Mouse (Mus musculus) embryo, embryonic 9.5 days (tissue): Measurements from ENCODE around the gene St6galnac5.

Experiments used
- DNase-seq: peaks from one replicate; pipeline ENCODE4 v3.0.0-alpha.2; 2017; ENCODE audit errors: extremely low spot score

St6galnac5 gene

GRCm38 (mm10) chr3:152981988-152982387, at the start of gene St6galnac5:
St6galnac5 (minus strand) TSS chr3:152982246.
- peak; percentile 56 for DNase-seq

GRCm38 (mm10) chr3:153030756-153031155, 48.7 kb upstream of the St6galnac5 start:
- DNase-seq = no peak

DNA sequence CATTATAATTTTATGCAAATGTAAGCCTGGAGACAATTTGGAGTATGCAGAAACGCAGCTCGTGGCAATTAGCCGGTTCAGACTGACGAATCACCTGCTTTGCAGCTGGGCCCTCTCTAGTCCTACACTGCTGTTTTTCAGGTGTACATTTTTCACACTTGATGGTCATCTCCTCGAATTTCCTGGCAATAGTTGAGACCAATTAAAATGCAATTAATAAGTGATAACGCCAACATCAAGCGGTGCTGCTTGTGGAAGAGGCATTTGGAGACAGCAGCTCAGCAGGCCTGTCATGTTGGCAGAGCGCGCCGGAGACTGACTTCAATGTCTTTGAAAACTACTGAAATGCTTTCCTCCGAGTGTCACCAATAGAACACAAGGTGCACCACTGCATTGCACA, 42.0 kb upstream of the St6galnac5 start:
- DNase-seq = no peak

GRCm38 (mm10) chr3:153018051-153018450, 36.0 kb upstream of the St6galnac5 start:
- no peak for DNase-seq

GRCm38 (mm10) chr3:153016355-153016754, 34.3 kb upstream of the St6galnac5 start:
- no peak for DNase-seq

DNA sequence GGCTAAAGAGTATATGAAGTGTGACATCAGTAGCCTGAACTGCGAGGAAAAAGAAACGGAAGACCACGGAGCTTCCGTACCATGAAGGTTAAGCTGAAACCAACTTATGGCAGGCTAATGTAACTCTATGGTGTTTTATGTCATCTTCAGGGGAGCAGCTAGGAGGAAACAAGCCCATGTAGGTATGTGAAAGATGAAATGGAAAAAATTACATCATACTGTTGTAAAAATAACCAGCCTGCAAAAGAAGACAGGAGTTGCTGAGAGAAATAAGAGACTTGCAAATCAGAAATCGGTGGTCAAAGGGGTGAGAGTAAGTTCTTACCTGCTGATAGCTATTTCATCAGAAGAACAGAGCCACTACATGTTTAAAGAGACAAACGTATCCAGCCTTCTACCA, 24.8 kb upstream of the St6galnac5 start:
- no peak for DNase-seq

GRCm38 (mm10) chr3:152998901-152999300, 16.9 kb upstream of the St6galnac5 start:
- DNase-seq = no peak

DNA sequence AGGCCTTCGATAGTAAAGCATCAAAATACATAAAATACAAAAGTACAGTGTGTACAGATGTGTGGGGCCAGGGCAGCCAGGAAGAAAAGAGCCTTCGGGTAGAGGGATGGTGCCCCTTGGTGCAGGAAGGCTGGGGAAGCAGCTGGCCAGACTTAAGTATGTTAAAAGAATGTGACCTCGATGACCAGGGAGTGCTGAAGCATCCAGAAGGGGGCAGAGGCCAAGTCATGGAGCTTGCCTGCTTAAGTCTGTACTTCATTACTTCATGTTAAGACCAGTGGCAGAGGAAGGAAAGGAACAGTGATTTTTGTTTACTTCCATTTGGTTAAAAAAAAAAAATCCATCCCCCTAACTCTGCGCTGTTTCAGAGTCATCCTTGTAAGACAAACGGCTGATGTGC, 16.1 kb upstream of the St6galnac5 start:
- DNase-seq = peak; percentile 40

- no peak for DNase-seq
Observed at GRCm38 (mm10) chr3:152993608-152994007, 11.6 kb upstream of the St6galnac5 start.

DNA sequence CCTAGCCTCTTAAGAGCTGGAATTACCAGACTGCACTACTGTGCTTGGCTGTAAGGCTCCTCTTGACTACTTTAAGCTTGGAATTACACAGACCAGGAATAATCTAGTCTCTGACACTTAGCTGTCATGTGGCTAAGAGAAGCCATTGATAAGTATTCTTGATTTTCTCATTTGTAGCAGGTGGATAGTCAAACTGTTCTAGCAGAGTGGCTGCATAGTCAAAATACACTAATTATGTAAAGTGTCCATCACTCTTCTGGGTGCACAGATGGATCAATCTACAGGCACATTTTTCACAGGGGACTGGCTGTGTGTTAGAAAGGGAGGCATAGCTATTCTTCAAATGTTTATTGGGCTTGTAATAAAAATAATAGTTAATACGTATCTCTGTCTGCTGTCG, 8.7 kb upstream of the St6galnac5 start:
- no peak for DNase-seq

- peak; percentile 61 for DNase-seq
Observed at GRCm38 (mm10) chr3:152980978-152981974, 770 bp downstream of the St6galnac5 start.

DNA sequence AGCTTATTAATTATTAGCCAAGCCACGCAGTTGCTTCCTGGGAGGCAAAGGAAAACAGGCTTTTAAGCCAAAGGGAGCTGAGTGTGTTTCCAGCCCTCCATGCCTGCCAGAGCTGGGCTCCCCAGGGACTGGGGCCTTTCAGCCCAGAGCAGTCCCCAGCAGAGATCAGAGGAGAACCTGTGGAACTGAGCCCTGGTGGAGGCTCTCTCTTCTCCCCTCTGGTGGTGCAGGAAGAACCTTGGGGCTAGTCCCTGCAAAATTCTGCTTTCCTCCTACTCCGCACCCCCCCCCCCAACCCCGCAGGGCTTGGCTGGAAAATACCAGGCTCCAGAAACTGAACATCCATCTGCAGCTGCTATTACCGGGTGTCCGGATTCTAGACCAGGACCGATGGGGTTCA, 1.6 kb downstream of the St6galnac5 start:
- DNase-seq = no peak

DNA sequence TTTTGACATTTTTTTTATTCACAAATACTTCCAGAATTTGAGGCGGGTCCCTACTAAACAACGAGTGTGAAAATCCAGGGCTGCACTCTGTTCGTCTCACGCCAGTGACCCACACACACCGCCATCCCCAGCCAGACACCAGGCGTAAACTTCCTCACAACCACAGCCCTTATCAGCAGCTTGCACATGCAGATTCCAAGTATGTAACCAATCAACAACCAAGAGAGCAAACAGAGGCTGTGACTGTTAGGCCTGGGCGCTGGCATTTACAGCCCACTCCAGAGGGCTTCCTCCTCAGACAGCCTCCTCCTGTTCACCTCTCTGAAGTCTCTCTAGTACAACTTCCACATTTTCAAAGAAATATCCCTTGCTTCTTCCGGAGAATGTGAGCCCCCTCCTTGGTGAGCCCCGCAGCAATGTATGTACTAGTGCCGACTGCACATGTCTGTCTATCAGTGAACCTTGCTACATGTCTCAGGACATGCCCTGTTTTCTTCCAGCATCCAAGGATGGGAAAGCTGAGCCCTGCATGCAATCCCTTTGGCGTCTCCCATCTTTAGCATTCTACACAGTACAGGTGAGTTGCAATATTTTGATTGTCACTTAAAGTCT, 2.5 kb downstream of the St6galnac5 start:
- DNase-seq = no peak

DNA sequence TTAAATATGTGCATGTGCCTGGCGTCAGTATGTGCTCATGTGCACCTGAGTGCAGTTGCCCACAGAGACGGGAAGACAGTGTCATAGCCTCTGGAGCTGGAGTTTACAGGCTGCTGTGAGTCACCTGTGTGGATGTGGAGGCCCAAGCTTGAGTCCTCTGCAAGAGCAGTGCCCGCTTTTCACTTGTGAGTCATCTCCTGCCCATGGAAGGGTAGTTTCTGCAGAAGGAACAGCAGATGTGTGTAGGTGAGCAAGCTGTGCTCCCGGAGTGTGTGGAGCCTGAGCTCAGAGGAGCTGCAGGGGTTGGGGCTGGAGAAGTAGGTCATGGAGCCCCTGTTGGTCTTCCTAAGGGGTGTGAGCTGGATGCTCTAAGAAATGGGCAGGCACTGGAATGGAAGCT, 10.7 kb downstream of the St6galnac5 start:
- DNase-seq = no peak

GRCm38 (mm10) chr3:152969774-152970347, 12.2 kb downstream of the St6galnac5 start:
- no peak for DNase-seq

DNA sequence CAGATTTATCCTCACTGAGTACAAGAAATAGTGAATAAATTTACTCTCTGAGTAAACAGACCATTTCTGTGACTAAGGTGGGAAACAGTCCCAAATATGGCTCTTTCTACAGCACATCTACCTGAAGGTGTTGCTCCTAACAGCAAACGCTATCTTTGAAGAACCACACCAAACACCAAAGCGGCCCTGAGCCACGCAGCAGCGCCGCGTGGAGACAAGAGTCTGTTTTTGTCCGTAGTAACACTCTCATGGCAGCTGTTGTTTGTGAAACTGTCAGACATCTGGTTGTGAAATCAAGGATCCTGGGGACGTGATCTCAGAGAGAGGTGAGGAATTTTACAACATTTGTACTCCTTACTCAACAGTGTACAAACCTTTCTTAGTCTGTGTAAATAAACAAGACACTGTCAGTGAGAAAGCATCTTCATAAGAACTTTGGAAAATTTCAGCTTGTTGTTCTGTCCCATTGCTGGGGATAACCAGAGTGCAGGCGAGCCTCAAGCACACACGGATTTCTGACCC, 20.1 kb downstream of the St6galnac5 start:
- DNase-seq = no peak

DNA sequence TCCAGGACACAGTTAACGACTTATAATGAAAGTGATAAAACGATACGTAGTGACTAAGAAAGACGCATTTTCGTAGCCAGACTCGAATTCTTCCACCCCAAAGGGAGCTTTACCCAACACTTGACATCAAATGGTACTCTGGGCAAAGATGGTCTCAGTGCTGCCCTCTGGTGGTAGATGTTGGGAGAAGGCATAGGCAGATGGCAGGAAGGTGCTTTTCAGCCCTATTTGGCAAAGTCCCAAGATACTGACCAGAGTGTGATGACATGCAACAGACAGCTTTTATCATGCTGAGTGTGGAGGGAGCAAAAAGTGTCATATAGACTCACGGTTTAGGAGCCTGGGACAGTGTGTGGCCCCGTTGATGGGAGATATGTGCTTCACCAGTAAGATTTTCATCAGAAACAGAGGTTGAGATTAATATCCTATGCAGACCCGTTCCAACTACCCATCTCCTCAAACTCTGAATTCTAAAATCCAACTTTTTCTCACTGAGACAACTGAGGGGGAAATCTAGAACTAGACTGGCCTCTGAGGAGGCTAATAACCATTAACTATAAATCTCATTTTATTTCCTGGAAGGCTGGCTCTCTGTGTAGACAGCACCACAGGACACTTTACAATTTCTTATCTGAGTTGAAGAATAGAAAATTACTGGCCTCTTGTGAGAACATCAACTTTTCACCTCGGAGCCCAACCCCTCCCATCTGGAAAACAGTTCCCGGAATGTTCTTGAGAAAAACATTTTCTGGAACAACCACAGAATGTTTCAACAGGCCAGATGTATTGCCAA, 23.5 kb downstream of the St6galnac5 start:
- DNase-seq = peak; percentile 67

GRCm38 (mm10) chr3:152956771-152957170, 25.3 kb downstream of the St6galnac5 start:
- DNase-seq = no peak

DNA sequence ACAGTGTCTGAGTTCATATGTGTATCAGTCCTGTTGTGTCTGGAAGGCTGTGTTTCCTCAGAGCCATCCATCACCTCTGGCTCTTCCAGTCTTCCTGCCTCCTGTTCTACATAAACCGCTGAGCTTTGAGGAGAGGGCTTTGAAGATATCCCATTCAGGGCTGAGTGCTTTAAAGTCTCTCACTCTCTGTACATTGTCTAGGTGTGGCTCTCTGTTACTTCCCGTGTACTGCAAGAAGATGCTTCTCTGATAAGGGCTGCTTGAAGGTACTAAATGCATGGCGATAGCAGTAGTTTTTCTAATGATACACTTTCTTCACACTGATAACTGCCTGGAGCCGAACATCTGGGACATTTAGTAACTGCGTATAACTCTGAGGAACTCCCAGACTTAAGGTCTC, 26.0 kb downstream of the St6galnac5 start:
- no peak for DNase-seq

GRCm38 (mm10) chr3:152951634-152952545, 30.2 kb downstream of the St6galnac5 start:
- DNase-seq = no peak
